Mouse (Mus musculus): ENCODE results near the gene Ctla4.

DNA sequence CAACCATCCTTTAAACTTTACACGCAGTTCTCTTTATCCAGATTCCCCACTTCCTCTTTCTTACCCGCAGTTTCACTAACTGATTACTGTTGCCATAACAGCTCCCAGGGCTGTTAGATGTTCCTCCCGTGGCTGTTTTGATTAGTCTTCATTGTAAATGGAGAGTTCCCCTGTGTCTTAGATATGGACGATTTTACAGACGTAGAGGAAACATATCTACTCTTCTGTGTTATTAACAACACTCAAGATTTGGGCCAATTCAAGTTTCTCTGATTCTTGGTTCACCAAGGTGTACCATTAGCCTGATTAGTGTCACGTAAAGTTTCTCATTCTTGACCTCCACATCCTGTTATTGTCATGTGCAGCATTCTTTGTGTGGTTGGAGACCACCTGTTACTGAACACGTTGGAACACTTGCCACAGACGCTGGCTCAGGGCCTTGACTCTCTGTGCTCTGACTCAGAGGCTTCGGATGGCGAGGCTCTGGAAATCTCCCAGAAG lies 29.5 kb downstream of the Ctla4 start:
- TF ChIP-seq POLR2A (IDR thresholded peaks at IDR 0.05; ENCODE audit: extremely low read depth, insufficient read depth, low read length) (no peak), CTCF (IDR thresholded peaks at IDR 0.05; ENCODE audit: extremely low read depth, insufficient read depth, low read length) (no peak)

Data from cortical plate, adult 2 months (tissue).